Mouse (Mus musculus) midbrain, embryonic 11.5 days (tissue): Measurements from ENCODE around the gene Sgcd. TPM values are rescaled to one million over a fixed set of nuclear protein-coding genes. Genes with fewer than 3 reads are reported as not detected.
A peak's percentile ranks its signal among the peaks of the same experiment; 100 is the strongest.

ENCODE experiments used
- ATAC-seq: fragments of 200-750 bp; cut with Nextera tagmentation; 2 replicates; pipeline ENCODE4 v1.8.0; 2017; ENCODE audit warnings: moderate TSS enrichment, moderate library complexity; ENCODE audit not compliant: low FRiP score
- DNase-seq: peaks from one replicate; pipeline ENCODE4 v3.0.0; 2015; ENCODE audit warnings: low spot score; ENCODE audit errors: missing footprints
- H3K27ac ChIP-seq: fragments of 300-500 bp; sonication (generic); 2 replicates; pipeline ENCODE4 v1.5.1; 2014; ENCODE audit warnings: low read depth, low read length
- H3K27me3 ChIP-seq: fragments of 300-500 bp; sonication (generic); 2 replicates; pipeline ENCODE4 v1.6.1; 2014; ENCODE audit warnings: mild to moderate bottlenecking, low read length, moderate library complexity, mixed read lengths; ENCODE audit not compliant: control insufficient read depth, insufficient read depth
- H3K36me3 ChIP-seq: fragments of 300-500 bp; sonication (generic); 2 replicates; pipeline ENCODE4 v1.6.1; 2014; ENCODE audit warnings: mild to moderate bottlenecking, low read length, moderate library complexity, mixed read lengths; ENCODE audit not compliant: control insufficient read depth, insufficient read depth
- H3K4me1 ChIP-seq: fragments of 300-500 bp; sonication (generic); 2 replicates; pipeline ENCODE4 v1.6.1; 2014; ENCODE audit warnings: low read length; ENCODE audit not compliant: control insufficient read depth, insufficient read depth
- H3K4me2 ChIP-seq: fragments of 300-500 bp; sonication (generic); 2 replicates; pipeline ENCODE4 v1.6.1; 2014; ENCODE audit warnings: mild to moderate bottlenecking, moderate library complexity
- H3K4me3 ChIP-seq: fragments of 300-500 bp; sonication (generic); 2 replicates; pipeline ENCODE4 v1.5.1; 2014; ENCODE audit warnings: low read depth, low read length
- H3K9ac ChIP-seq: fragments of 300-500 bp; sonication (generic); 2 replicates; pipeline ENCODE4 v1.6.1; 2014; ENCODE audit warnings: low read length
- H3K9me3 ChIP-seq: fragments of 300-500 bp; sonication (generic); 2 replicates; pipeline ENCODE4 v1.6.1; 2016; ENCODE audit warnings: low read length; ENCODE audit not compliant: control insufficient read depth
- WGBS: fragments of 180-500 bp; shearing (Covaris S2); extraction: QIAGEN DNeasy Blood & Tissue Kit; methylation state at CpG from one replicate; pipeline ENCODE4 v1.1.7; 2014; 5-methylcytosine and 5-hydroxymethylcytosine counted together
- polyA plus RNA-seq: library from polyadenylated mRNA; unstranded; fragments of >200 nt; fragmentation: Nextera tagmentation; extraction: Ambion mirVana; gene quantifications from 2 replicates; pipeline ENCODE4 v1.2.1, GENCODE M21; 2014

The Sgcd gene
- polyA plus RNA-seq, 1 experiment from 2014 or later: 1.4 TPM

- no peaks in the 10 kb centered on the region for H3K27me3 ChIP-seq
- ATAC-seq (peak; percentile 59), DNase-seq (peak; percentile 82)
- no peak overlapping the region for H3K27ac ChIP-seq
- no peaks in the 10 kb centered on the region for H3K9me3 ChIP-seq
- no peak overlapping the region for H3K4me3 ChIP-seq
- whole genome bisulfite sequencing: 76% methylated on average over 8 of the region's 8 CpGs
- H3K36me3 ChIP-seq: no peaks in the 10 kb centered on the region
- H3K4me2 ChIP-seq: no peak overlapping the region
- no peaks in the 10 kb centered on the region for H3K4me1 ChIP-seq
- H3K9ac ChIP-seq: no peak overlapping the region
Observed at GRCm38 (mm10) chr11:47247703-47248344, 740.9 kb downstream of the Sgcd start.

- Histone ChIP-seq H3K4me2 (no peak overlapping the region), H3K27me3 (no peaks in the 10 kb centered on the region), H3K4me3 (no peak overlapping the region), H3K9ac (no peak overlapping the region), H3K27ac (no peak overlapping the region), H3K4me1 (no peaks in the 10 kb centered on the region), H3K9me3 (no peaks in the 10 kb centered on the region), H3K36me3 (no peaks in the 10 kb centered on the region)
- ATAC-seq (no peak), DNase-seq (no peak)
- WGBS: 73% methylated on average over 1 of the region's 1 CpGs
Observed at GRCm38 (mm10) chr11:47242401-47242800, 746.4 kb downstream of the Sgcd start.

DNA sequence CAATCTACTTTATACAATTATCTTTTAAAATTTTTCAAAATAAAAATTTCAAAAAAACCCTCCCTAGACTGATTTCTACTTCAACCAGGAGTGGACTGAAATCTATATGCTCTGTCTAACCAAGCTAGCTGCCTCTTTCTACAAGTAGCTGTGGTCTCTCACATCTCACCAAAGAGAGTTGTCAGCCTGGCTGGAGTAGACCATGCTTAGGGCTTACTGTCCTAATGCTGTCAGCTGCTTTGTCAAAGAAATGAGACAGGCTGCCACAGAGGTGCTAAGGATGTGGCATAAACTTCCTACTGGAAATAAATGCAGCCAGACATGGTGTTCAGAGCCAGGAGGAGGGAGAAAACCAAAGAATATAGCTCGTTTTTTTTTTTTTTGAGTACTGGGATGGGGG is 760.5 kb downstream of the Sgcd start:
- Histone ChIP-seq H3K4me2 (no peak overlapping the region), H3K9ac (no peak overlapping the region), H3K4me3 (no peak overlapping the region), H3K4me1 (no peaks in the 10 kb centered on the region), H3K27ac (no peak overlapping the region), H3K9me3 (no peaks in the 10 kb centered on the region), H3K27me3 (no peaks in the 10 kb centered on the region), H3K36me3 (no peaks in the 10 kb centered on the region)
- WGBS: 59% methylated on average over 1 of the region's 1 CpGs
- DNase-seq: no peak
- ATAC-seq: no peak

DNA sequence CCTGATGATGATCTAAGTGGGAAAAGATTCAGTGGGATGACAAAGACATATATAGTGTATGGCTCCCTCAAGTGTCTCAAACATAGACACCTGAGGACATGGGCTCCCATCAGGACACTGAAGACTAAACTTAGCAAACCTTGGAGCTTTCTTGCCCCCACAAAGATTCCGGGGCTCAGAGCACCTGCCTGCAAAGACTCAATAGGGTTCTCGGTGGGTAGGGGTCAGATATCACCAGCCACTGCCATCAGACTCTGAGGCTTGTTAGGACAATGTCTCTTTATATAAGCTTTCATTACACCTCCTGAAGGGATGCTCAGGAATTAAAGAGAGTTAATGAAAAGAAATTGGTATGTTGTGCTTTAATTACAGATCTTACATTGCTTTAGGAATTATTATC is 764.6 kb downstream of the Sgcd start:
- H3K9ac ChIP-seq: no peak overlapping the region
- H3K27ac ChIP-seq: no peak overlapping the region
- no peak overlapping the region for H3K4me3 ChIP-seq
- no peaks in the 10 kb centered on the region for H3K9me3 ChIP-seq
- no peaks in the 10 kb centered on the region for H3K4me1 ChIP-seq
- no peak overlapping the region for H3K4me2 ChIP-seq
- no peaks in the 10 kb centered on the region for H3K27me3 ChIP-seq
- DNase-seq (peak; percentile 60), ATAC-seq (no peak)
- H3K36me3 ChIP-seq: no peaks in the 10 kb centered on the region
- WGBS: 91% methylated on average over 2 of the region's 2 CpGs

DNA sequence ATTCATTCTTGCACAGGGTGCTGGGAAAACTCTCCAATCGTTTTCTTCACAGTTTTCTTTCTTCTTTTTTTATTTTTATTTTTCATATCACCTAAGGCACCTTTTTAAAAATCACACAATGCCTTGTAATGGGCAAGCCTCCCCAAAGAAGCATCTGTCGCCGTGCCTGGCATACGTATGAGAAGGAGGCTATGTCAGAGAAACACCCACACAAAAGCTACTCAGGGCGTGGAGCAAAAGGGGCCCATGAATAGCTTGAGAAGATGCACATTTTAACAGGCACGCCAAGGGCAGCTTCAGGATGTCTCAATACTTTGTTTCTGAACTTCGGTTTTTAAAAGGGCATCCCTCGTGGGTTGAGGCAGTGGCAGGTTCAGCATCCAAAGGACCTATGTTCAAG is 777.2 kb downstream of the Sgcd start:
- Histone ChIP-seq H3K9ac (no peak overlapping the region), H3K27me3 (no peaks in the 10 kb centered on the region), H3K36me3 (no peaks in the 10 kb centered on the region), H3K27ac (no peak overlapping the region), H3K4me2 (no peak overlapping the region), H3K4me1 (no peaks in the 10 kb centered on the region), H3K9me3 (no peaks in the 10 kb centered on the region), H3K4me3 (no peak overlapping the region)
- ATAC-seq (no peak), DNase-seq (no peak)
- WGBS: 84% methylated on average over 8 of the region's 8 CpGs

GRCm38 (mm10) chr11:47206461-47206860 is 782.3 kb downstream of the Sgcd start:
- H3K4me1 ChIP-seq: no peaks in the 10 kb centered on the region
- no peak overlapping the region for H3K9ac ChIP-seq
- H3K27me3 ChIP-seq: no peaks in the 10 kb centered on the region
- no peaks in the 10 kb centered on the region for H3K36me3 ChIP-seq
- H3K27ac ChIP-seq: no peak overlapping the region
- whole genome bisulfite sequencing: 72% methylated on average over 1 of the region's 1 CpGs
- ATAC-seq (no peak), DNase-seq (peak; percentile 81)
- no peak overlapping the region for H3K4me3 ChIP-seq
- H3K9me3 ChIP-seq: no peaks in the 10 kb centered on the region
- H3K4me2 ChIP-seq: no peak overlapping the region

DNA sequence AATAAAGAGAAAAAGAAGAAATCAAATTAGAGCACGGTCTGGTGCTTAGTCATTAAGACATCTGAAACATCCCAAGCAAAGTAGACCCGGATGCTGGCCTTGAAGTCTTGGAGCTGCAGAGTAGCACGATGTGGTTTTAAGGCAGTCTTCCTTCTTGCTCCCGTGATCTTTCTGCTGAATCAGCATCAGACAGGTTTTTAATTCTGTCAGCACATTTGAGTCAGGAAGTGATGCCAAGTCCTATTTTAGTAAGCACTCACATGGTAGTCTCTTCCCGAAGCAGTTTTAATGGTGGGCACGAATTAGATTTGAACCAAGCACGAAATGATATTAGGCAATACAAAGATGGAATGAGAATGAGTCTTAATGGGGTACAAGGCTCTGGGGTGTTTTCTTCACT is 789.7 kb downstream of the Sgcd start:
- Histone ChIP-seq H3K4me1 (no peaks in the 10 kb centered on the region), H3K9ac (no peak overlapping the region), H3K4me3 (no peak overlapping the region), H3K27me3 (no peaks in the 10 kb centered on the region), H3K27ac (no peak overlapping the region), H3K36me3 (no peaks in the 10 kb centered on the region), H3K9me3 (no peaks in the 10 kb centered on the region), H3K4me2 (no peak overlapping the region)
- ATAC-seq: no peak
- DNase-seq: no peak
- 90% methylated on average over 7 of the region's 7 CpGs for WGBS

DNA sequence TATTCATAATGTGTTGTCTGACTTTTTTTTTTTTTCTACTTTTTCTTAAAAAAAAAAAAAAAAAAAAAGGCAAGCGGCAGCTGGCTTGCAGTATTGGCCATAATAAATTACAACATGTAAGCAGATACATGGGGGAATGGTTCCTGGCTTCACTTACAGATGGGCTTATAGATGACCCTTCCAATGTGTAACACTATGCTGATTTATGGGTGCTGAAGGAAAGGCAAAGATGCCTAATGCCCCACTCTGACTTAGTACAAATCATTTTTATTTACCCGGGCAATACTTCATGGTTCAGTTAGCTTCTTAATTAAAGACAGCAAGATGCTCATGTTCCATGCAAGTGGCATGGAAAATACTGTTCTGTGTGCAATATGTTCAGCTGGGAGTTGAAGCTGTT is 800.2 kb downstream of the Sgcd start:
- H3K4me1 ChIP-seq: no peaks in the 10 kb centered on the region
- H3K4me2 ChIP-seq: no peak overlapping the region
- H3K9me3 ChIP-seq: no peaks in the 10 kb centered on the region
- H3K36me3 ChIP-seq: no peaks in the 10 kb centered on the region
- no peak overlapping the region for H3K9ac ChIP-seq
- no peak for DNase-seq
- no peaks in the 10 kb centered on the region for H3K27me3 ChIP-seq
- no peak overlapping the region for H3K27ac ChIP-seq
- no peak overlapping the region for H3K4me3 ChIP-seq
- ATAC-seq: no peak
- 86% methylated on average over 2 of the region's 2 CpGs for WGBS

DNA sequence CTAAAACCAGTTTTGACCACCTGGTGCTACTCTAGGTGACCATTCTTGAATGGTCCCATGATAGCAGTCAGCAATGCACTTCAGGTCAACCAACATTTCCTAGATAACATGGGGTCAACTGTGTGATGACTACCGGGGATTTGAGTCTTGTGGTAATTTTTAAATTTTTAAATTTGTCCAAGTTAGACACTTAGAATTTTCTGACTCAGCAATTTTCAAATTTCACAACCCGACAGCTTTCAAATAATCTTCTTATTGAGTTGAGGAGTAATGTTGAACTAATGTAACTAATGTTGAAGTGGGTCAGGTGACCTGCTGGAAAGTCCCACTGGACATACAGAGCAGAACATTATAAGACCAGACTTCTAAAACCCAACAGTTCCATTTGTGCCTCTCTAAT is 813.8 kb downstream of the Sgcd start:
- no peak overlapping the region for H3K27ac ChIP-seq
- H3K36me3 ChIP-seq: no peaks in the 10 kb centered on the region
- no peaks in the 10 kb centered on the region for H3K27me3 ChIP-seq
- H3K4me3 ChIP-seq: no peak overlapping the region
- H3K9me3 ChIP-seq: no peaks in the 10 kb centered on the region
- H3K4me1 ChIP-seq: no peaks in the 10 kb centered on the region
- H3K9ac ChIP-seq: no peak overlapping the region
- no peak overlapping the region for H3K4me2 ChIP-seq
- DNase-seq (no peak), ATAC-seq (no peak)
- WGBS: 94% methylated on average over 2 of the region's 2 CpGs
